Mouse (Mus musculus) heart, embryonic 10.5 days (tissue): ENCODE measurements around the gene Myo16. TPM values are rescaled to one million over a fixed set of nuclear protein-coding genes. Genes with fewer than 3 reads are reported as not detected.
A peak's percentile ranks its signal among the peaks of the same experiment; 100 is the strongest.

Experiments
- DNase-seq: peaks from one replicate; pipeline ENCODE4 v3.0.0-alpha.2; 2017; ENCODE audit warnings: low spot score
- H3K27ac ChIP-seq: fragments of 300-500 bp; sonication (generic); 2 replicates; pipeline ENCODE4 v1.5.1; 2016; ENCODE audit warnings: mild to moderate bottlenecking
- H3K27me3 ChIP-seq: fragments of 300-500 bp; sonication (generic); 2 replicates; pipeline ENCODE4 v1.6.1; 2016; ENCODE audit warnings: mild to moderate bottlenecking; ENCODE audit not compliant: poor library complexity, insufficient read depth, severe bottlenecking
- H3K36me3 ChIP-seq: fragments of 300-500 bp; sonication (generic); 2 replicates; pipeline ENCODE4 v1.6.1; 2016; ENCODE audit warnings: mild to moderate bottlenecking, moderate library complexity
- H3K4me1 ChIP-seq: fragments of 300-500 bp; sonication (generic); 2 replicates; pipeline ENCODE4 v1.6.1; 2016; ENCODE audit warnings: mild to moderate bottlenecking
- H3K4me3 ChIP-seq: fragments of 300-500 bp; sonication (generic); 2 replicates; pipeline ENCODE4 v1.5.1; 2016; ENCODE audit warnings: mild to moderate bottlenecking, moderate library complexity
- H3K9me3 ChIP-seq: fragments of 300-500 bp; sonication (generic); 2 replicates; pipeline ENCODE4 v1.6.1; 2016; ENCODE audit warnings: mild to moderate bottlenecking, moderate library complexity
- WGBS: fragments of 180-500 bp; shearing (Covaris S2); methylation state at CpG from one replicate; pipeline ENCODE4 v1.1.7; 2016; 5-methylcytosine and 5-hydroxymethylcytosine counted together
- polyA plus RNA-seq: library from polyadenylated mRNA; unstranded; fragments of >200 nt; fragmentation: Nextera tagmentation; extraction: Ambion mirVana; gene quantifications from 2 replicates; pipeline ENCODE4 v1.2.1, GENCODE M21; 2016

Myo16 gene
- polyA plus RNA-seq, 1 experiment from 2014 or later = 2.2 TPM

GRCm38 (mm10) chr8:10641343-10641742, 487.6 kb downstream of the Myo16 start:
- Histone ChIP-seq H3K4me1 (peaks cover 55% of the 10 kb centered on the region), H3K27me3 (no peaks in the 10 kb centered on the region), H3K36me3 (no peaks in the 10 kb centered on the region), H3K4me3 (no peak overlapping the region), H3K27ac (peak overlapping the region; percentile 56; the same call in 1 of the 2 replicates), H3K9me3 (no peaks in the 10 kb centered on the region)
- DNase-seq = no peak

- Histone ChIP-seq H3K27me3 (no peaks in the 10 kb centered on the region), H3K27ac (peak overlapping the region; percentile 85), H3K4me3 (no peak overlapping the region), H3K9me3 (no peaks in the 10 kb centered on the region), H3K4me1 (peaks cover 57% of the 10 kb centered on the region), H3K36me3 (no peaks in the 10 kb centered on the region)
- DNase-seq = no peak
- 31% methylated on average over 4 of the region's 4 CpGs for WGBS
Measured at GRCm38 (mm10) chr8:10643244-10643643, 489.5 kb downstream of the Myo16 start.

- peak overlapping the region; percentile 85 for H3K27ac ChIP-seq
- H3K9me3 ChIP-seq = no peaks in the 10 kb centered on the region
- 41% methylated on average over 3 of the region's 3 CpGs for WGBS
- H3K27me3 ChIP-seq = no peaks in the 10 kb centered on the region
- no peaks in the 10 kb centered on the region for H3K36me3 ChIP-seq
- peaks cover 56% of the 10 kb centered on the region for H3K4me1 ChIP-seq
- no peak overlapping the region for H3K4me3 ChIP-seq
- DNase-seq = no peak
Measured at GRCm38 (mm10) chr8:10644481-10644880, 490.8 kb downstream of the Myo16 start.

DNA sequence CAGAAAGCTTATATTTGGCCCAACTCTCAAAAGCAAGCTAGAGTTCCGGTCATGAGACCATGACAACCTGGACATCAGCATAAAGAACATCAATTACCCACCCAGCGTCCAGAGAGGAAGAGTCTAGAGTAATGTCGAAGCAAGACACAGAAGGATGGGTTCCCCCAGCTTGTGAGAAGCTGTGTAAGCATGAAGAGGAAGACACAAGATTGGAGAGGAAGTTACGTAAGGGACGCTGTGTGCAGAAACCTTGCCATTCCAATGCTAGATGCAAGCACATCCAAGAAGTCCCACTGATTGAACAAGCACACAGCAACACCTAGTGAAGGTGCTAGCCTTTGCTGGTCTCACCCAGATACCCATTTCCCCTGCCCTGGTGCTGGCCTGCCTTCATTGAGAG, 492.0 kb downstream of the Myo16 start:
- H3K9me3 ChIP-seq = no peaks in the 10 kb centered on the region
- no peak overlapping the region for H3K4me3 ChIP-seq
- 88% methylated on average over 5 of the region's 5 CpGs for WGBS
- no peaks in the 10 kb centered on the region for H3K36me3 ChIP-seq
- H3K27me3 ChIP-seq = no peaks in the 10 kb centered on the region
- no peak for DNase-seq
- no peak overlapping the region for H3K27ac ChIP-seq
- peaks cover 43% of the 10 kb centered on the region for H3K4me1 ChIP-seq

DNA sequence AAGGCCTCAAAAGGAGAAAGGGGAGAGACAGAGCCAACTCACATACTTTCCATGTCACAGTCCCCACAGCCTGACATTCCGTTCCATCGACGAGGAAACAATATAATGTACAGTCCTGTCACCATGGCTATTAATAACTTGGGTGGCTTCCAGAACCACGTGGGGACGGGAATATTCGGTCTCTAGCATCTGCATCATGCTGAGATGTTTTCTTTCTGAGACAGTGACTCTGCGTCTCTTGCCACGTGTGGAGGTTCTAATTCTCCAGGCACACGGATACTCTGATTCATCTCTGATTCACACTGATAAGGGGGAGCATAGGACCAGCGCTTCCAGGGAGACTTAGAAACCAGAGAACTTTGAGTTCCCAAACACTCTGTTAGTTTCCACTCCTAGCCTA, 492.8 kb downstream of the Myo16 start:
- WGBS = 39% methylated on average over 10 of the region's 10 CpGs
- Histone ChIP-seq H3K9me3 (no peaks in the 10 kb centered on the region), H3K36me3 (no peaks in the 10 kb centered on the region), H3K4me3 (no peak overlapping the region), H3K27me3 (no peaks in the 10 kb centered on the region), H3K27ac (0 out of 2 replicates have a peak overlapping the region, but pooled peaks have one; percentile 36), H3K4me1 (peaks cover 40% of the 10 kb centered on the region)
- no peak for DNase-seq

DNA sequence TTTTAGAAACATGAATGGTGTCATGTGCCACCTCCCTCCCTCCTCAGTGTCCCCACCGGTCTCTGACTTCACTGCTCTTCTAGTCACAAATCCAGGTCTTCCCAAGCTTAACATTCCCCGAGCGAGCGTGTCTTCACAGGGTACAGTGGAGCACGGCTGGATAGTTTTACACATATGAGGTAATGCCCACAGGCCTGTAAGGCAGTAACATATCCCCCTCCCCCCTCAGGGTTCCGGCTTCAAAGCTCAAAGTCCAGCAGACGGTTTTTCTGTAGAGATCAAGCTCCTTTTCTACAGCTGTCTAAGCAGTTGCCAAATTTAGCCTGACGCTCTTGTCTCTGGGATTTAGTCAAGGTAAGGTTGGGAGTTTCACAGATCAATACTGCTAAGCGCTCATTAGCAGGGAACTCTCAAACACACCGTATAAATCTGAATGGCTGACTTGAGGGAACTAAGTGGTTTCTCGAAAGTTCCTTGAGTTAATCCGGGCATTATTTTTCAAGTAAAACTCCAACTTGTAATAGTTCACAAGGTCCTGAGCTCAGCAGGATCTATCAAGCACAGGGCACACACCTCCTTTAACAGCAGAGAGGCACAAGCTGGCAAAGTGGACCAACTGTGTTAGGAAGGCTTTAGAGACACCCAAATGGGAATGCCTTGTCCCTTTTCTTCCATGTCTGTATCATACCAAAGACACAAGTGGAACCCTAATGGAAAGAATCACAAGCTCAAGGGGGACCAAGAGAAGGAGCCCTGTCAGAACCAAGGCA, 498.0 kb downstream of the Myo16 start:
- Histone ChIP-seq H3K4me3 (no peak overlapping the region), H3K27me3 (no peaks in the 10 kb centered on the region), H3K9me3 (no peaks in the 10 kb centered on the region), H3K4me1 (peaks cover 31% of the 10 kb centered on the region), H3K27ac (peak overlapping the region; percentile 72), H3K36me3 (no peaks in the 10 kb centered on the region)
- DNase-seq = no peak
- 66% methylated on average over 12 of the region's 12 CpGs for WGBS

DNA sequence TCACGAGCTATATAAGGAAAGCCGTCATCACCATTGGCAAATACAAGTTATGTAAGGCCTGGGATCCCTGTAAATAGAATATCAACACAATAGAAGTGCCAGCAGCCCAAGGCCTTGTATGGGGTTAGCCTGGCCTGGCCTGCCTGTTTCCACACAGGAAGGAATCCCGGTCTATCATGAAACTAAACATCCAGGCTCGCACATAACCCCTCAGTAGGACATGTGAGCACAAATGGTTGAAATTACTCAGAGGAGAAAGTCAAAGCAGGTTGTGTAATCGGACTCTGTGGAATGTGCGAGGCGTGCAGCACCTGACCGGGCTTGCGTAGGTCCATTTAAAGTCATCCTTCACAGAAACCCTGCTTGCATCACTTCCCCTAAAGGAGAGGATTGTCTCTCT, 499.6 kb downstream of the Myo16 start:
- no peaks in the 10 kb centered on the region for H3K36me3 ChIP-seq
- no peaks in the 10 kb centered on the region for H3K27me3 ChIP-seq
- DNase-seq = no peak
- no peaks in the 10 kb centered on the region for H3K9me3 ChIP-seq
- no peak overlapping the region for H3K4me3 ChIP-seq
- peaks cover 33% of the 10 kb centered on the region for H3K4me1 ChIP-seq
- 65% methylated on average over 9 of the region's 9 CpGs for WGBS
- H3K27ac ChIP-seq = peak overlapping the region; percentile 64

DNA sequence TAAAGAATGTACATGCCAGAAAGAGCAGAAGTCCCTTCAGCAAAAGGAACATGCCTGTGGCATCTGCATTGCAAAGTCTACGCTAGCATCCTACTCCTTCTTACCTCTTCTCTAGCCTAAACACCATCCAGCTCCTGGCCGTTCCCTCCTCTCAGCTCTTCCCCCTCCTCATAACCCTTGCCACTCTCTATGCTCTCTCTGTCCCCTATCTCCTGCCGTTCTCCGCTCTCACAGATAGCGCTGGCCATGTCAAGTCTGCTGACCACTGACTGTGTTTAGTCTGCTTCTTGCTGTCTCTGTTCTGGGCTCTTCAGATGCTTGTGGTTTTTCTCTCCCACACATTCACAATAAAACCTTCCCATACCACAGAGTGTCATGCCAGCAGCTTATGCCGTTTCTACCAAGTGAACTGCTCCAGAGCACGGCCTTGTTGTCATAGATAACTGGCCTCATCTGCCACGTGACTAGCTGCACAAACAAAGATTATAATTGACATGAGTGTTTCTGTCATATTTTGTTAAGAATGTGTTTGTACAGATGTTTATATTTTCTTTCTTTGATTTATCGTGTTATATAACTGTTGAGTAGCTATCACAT, 501.3 kb downstream of the Myo16 start:
- Histone ChIP-seq H3K4me3 (no peak overlapping the region), H3K27ac (0 out of 2 replicates have a peak overlapping the region, but pooled peaks have one; percentile 42), H3K27me3 (no peaks in the 10 kb centered on the region), H3K4me1 (peaks cover 40% of the 10 kb centered on the region), H3K36me3 (no peaks in the 10 kb centered on the region), H3K9me3 (no peaks in the 10 kb centered on the region)
- WGBS = 35% methylated on average over 9 of the region's 9 CpGs
- no peak for DNase-seq

DNA sequence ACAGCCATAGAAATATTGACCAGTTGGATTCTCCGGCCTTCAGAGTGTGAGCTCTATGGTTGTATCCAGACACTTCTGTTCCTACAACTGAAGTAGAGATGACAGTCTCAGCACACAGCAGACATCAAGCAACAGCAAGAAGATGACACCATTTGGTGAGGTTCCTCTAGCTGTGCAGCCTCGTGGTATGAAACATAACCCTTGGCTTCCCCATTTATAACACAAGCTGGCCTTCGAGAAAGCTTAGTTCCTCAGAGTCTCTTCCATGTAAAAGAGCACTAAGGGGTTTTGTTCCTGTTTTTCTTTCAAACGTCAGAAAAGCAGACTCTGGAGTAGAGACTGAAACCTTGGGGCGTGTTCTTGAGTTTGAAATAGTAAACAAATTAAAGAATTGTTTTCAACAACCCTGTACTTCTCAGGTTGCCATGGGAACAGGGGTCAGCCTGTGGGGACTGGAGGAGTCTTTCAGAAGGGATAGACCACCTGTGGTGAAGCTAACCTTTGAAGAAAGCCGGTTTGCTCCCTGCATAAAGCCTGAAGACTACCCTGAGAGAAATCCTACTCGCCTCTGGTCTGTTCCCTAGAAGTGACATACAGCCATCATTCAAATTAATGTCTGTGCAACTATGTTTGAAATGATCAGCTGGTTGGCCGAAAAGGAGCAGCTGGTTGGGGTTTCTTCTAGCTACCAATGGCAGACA, 510.2 kb downstream of the Myo16 start:
- peaks cover 33% of the 10 kb centered on the region for H3K4me1 ChIP-seq
- no peaks in the 10 kb centered on the region for H3K27me3 ChIP-seq
- 0 out of 2 replicates have a peak overlapping the region, but pooled peaks have one; percentile 3 for H3K27ac ChIP-seq
- 38% methylated on average over 8 of the region's 8 CpGs for WGBS
- DNase-seq = no peak
- H3K36me3 ChIP-seq = no peaks in the 10 kb centered on the region
- no peak overlapping the region for H3K4me3 ChIP-seq
- H3K9me3 ChIP-seq = no peaks in the 10 kb centered on the region

DNA sequence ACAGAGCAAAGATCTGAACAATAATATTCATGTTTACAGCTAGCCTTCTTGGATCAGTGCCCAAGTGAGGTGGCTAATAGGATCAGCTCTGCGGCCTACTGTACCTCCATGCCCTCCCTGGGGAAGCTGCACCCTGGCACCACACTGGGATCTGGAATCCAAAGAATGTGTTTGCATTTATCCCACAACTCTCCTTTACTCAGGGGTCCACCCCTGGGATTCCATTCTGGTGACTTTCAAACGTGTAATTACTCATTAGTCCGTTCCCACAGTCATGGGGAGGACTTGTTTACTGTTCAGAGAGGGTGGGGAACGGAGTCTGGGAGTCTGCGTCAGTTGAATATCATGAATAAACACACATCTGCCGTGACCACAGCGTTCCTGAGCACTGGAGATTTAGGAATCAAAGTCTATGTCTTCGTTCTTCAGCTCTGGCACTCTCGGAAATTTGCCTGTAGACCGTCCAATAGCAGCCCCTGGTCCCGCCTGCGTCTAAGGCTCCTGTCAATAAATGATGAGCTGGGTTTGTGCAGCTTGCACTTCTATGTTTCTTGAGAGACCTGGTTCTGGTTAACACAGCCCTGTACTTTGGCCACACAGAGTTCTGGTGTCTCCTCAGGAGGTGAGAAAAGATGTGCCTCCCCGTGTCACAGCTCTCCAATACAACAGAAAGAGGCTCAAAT, 511.3 kb downstream of the Myo16 start:
- WGBS = 17% methylated on average over 13 of the region's 13 CpGs
- Histone ChIP-seq H3K9me3 (no peaks in the 10 kb centered on the region), H3K27me3 (no peaks in the 10 kb centered on the region), H3K27ac (peak overlapping the region; percentile 67), H3K4me3 (no peak overlapping the region), H3K36me3 (no peaks in the 10 kb centered on the region), H3K4me1 (peaks cover 32% of the 10 kb centered on the region)
- DNase-seq = no peak

DNA sequence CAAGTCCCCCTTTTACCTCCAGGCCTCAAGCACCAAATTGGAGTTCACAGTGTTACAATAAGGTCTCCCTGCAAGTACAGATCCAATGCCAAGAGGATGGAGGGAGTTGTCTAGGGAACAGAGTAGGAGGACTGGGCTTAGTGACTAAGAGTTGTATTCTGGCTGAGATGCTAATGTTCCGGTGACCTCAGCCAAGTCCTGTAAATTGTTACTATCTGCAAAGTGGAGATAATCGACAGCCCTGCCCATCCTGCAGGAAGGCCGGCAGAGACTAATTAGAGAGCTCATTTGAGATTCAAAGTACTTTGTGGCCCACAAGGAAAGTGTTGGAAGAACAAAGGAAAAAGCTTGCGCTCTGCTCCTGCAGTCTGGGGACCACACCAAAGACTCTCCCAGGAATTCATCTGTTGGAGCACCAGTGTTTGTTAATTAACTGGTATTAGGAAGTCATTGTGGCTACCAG, 512.1 kb downstream of the Myo16 start:
- H3K36me3 ChIP-seq = no peaks in the 10 kb centered on the region
- WGBS = 13% methylated on average over 4 of the region's 4 CpGs
- H3K27ac ChIP-seq = no peak overlapping the region
- H3K4me3 ChIP-seq = no peak overlapping the region
- H3K4me1 ChIP-seq = peaks cover 32% of the 10 kb centered on the region
- H3K9me3 ChIP-seq = no peaks in the 10 kb centered on the region
- DNase-seq = no peak
- no peaks in the 10 kb centered on the region for H3K27me3 ChIP-seq

GRCm38 (mm10) chr8:10671862-10672548, 518.3 kb downstream of the Myo16 start:
- 0 out of 2 replicates have a peak, but pooled peaks cover 2% of the 10 kb centered on the region for H3K4me1 ChIP-seq
- no peaks in the 10 kb centered on the region for H3K27me3 ChIP-seq
- no peaks in the 10 kb centered on the region for H3K36me3 ChIP-seq
- 46% methylated on average over 2 of the region's 2 CpGs for WGBS
- H3K4me3 ChIP-seq = no peak overlapping the region
- H3K9me3 ChIP-seq = no peaks in the 10 kb centered on the region
- no peak for DNase-seq
- no peak overlapping the region for H3K27ac ChIP-seq
